Mouse (Mus musculus) kidney, adult 2 months (tissue): ENCODE results near the gene Dusp1. TPM values are rescaled to one million over a fixed set of nuclear protein-coding genes. Genes with fewer than 3 reads are reported as not detected.
A peak's percentile ranks its signal among the peaks of the same experiment; 100 is the strongest.

ENCODE experiments used
- DNase-seq: peaks from one replicate; pipeline ENCODE4 v3.0.0; 2021
- H3K27ac ChIP-seq: fragments of 200-500 bp; 2 replicates; pipeline ENCODE4 v1.5.1; 2012; ENCODE audit warnings: low read depth, low read length, control low read depth, inconsistent platforms; ENCODE audit not compliant: insufficient read depth
- H3K27me3 ChIP-seq: fragments of 200-500 bp; replicated peaks from 2 replicates; pipeline ENCODE4 v1.6.1; 2012; ENCODE audit warnings: mild to moderate bottlenecking, moderate library complexity, low read length, inconsistent platforms; ENCODE audit not compliant: control insufficient read depth, insufficient read depth
- H3K36me3 ChIP-seq: fragments of 200-500 bp; 2 replicates; pipeline ENCODE4 v1.6.1; 2012; ENCODE audit warnings: mild to moderate bottlenecking, moderate library complexity, low read length, inconsistent platforms; ENCODE audit not compliant: control insufficient read depth, insufficient read depth
- H3K4me1 ChIP-seq: fragments of 200-500 bp; 2 replicates; pipeline ENCODE4 v1.6.1; 2011; ENCODE audit warnings: low read length; ENCODE audit not compliant: control insufficient read depth, insufficient read depth
- H3K4me3 ChIP-seq: fragments of 200-500 bp; 2 replicates; pipeline ENCODE4 v1.5.1; 2011; ENCODE audit warnings: mild to moderate bottlenecking, low read depth, low read length, control low read depth; ENCODE audit not compliant: insufficient read depth
- CTCF ChIP-seq: fragments of 200-500 bp; conservative IDR thresholded peaks from 2 replicates; pipeline ENCODE4 v1.5.1; 2011; ENCODE audit warnings: low read depth, mild to moderate bottlenecking, control low read depth, low read length, moderate library complexity, mixed read lengths; ENCODE audit not compliant: insufficient read depth, insufficient read length
- POLR2A ChIP-seq: fragments of 200-500 bp; IDR thresholded peaks from one replicate; pipeline ENCODE4 v1.6.1; 2011; ENCODE audit warnings: low read depth, low read length, control low read depth
- WGBS: fragments of 180-500 bp; shearing (Covaris S2); methylation state at CpG from one replicate; pipeline ENCODE4 v1.1.7; 2018; 5-methylcytosine and 5-hydroxymethylcytosine counted together
- polyA plus RNA-seq: library from polyadenylated mRNA; depleted of rRNA; stranded (reverse); fragments of >200 nt; gene quantifications from 2 replicates; pipeline ENCODE4 v1.2.3, GENCODE M21; 2012

Gene Dusp1
- polyA plus RNA-seq, 1 experiment = 52.4 TPM

DNA sequence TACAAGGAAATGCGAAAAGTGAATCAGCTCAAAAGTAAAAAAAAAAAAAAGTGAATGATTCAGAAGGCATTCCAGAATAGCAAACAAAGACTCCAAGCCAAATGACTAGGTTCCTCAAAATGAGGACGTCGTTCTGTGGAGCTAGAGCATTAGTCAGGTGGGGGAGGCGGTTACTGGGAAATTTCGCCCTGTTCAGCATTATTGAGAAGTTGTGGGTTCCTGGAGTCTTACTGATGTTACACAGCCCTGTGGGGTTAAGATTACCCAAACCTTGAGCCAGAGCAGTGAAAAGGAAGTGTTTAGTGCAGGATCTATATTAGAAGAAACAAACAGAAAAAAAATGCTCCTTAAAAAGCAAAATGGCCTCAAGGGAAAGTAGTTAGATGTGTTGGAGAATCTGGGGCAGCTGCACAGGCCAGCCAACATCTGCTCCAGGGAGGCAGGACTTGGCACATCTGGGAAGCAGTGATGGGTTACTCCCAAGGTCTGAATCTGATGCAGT, 28.0 kb downstream of the Dusp1 start:
- H3K4me1 ChIP-seq = peaks cover 2% of the 10 kb centered on the region; the same call in 1 of the 2 replicates
- no peak for DNase-seq
- H3K27me3 ChIP-seq = no peaks in the 10 kb centered on the region
- no peak overlapping the region for H3K4me3 ChIP-seq
- 71% methylated on average over 5 of the region's 5 CpGs for WGBS
- H3K27ac ChIP-seq = no peak overlapping the region
- H3K36me3 ChIP-seq = no peaks in the 10 kb centered on the region
- TF ChIP-seq POLR2A (no peak), CTCF (no peak)

DNA sequence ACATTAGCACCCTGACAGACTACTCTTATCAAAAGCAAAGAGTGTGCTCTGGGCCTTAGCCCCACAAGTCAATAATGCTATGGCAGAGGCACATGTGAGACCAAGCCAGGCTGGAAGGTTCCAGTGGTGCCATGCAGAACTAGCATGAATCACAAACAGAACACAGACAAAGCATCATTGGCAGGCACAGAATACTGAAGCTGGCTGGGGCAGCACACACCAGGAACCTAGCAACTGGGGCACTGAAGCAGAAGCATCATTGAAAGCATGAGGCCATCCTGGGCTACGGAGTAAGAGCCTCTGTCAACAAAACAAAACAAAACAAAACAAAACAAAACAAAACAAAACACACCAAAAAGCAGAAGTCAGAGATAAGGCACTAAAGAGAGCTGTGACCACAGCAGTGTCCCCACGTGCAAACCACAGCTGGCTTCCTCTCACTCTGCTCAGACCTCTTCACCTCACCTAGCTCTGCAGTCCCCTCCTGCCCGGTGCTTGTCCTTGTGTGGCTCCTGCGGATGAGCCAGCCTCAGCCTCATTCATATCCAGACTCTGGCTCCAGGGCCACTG, 29.4 kb downstream of the Dusp1 start:
- no peak for DNase-seq
- H3K36me3 ChIP-seq = no peaks in the 10 kb centered on the region
- no peak for TF ChIP-seq CTCF
- TF ChIP-seq POLR2A = no peak
- no peak overlapping the region for H3K27ac ChIP-seq
- 64% methylated on average over 4 of the region's 4 CpGs for whole genome bisulfite sequencing
- H3K4me1 ChIP-seq = peaks cover 2% of the 10 kb centered on the region; the same call in 1 of the 2 replicates
- H3K4me3 ChIP-seq = no peak overlapping the region
- H3K27me3 ChIP-seq = no peaks in the 10 kb centered on the region

DNA sequence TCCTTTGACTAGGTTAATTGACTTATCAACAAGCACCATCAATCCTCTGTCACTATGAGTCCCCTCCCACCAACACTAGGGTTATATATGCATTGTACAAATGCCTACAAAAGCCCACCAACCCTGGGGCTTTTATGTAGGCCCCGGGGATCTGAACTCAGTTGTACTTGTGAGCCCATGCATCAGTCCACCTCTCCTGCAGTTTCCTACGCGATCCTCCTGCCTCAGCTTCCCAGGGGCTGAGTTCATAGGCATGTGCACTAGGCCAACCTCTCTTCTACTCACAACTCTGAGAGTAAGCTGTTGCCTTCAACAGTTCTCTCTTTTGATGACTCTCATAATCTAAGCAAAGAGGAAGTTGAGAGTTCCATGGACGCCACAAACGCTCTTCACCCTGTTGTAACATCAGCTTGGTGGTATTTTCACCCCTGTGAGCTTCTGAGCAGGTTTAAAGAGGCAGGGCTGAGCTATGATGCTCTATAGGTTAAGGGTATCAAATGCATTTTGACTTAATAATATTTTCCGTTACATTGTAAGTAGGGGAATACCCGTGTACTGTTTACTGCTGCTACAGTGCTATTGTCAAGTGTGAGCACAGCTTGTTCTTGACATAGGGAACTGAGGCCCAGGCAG, 30.4 kb downstream of the Dusp1 start:
- H3K36me3 ChIP-seq = no peaks in the 10 kb centered on the region
- H3K27me3 ChIP-seq = no peaks in the 10 kb centered on the region
- no peak overlapping the region for H3K4me3 ChIP-seq
- no peak overlapping the region for H3K27ac ChIP-seq
- DNase-seq = no peak
- TF ChIP-seq POLR2A (no peak), CTCF (no peak)
- peaks cover 2% of the 10 kb centered on the region; the same call in 1 of the 2 replicates for H3K4me1 ChIP-seq
- 93% methylated on average over 7 of the region's 7 CpGs for WGBS

DNA sequence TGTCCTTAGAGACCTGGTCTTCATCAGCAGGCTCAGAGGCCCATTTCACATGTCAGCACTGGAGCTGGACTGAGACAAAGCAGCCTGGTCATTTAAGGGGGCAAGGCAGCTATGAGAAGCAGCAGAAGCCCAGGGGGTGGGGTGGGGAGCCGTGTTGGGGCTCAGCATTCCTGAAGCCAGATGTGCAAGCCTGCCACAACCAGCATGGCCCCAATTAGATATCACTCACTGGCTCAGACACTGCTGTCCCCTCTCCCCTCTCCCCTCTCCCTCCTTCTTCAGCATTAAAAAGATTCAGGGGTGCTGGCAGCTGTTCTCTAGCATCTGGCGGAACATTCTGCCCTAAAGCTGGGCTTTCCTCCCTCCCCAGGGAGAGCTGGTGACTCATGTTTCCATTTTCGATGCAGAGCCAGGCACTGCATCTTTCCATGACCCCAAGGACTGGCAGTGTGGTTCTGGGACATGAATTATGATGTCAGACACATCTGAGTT, 31.3 kb downstream of the Dusp1 start:
- Histone ChIP-seq H3K36me3 (no peaks in the 10 kb centered on the region), H3K4me3 (no peak overlapping the region), H3K4me1 (peaks cover 2% of the 10 kb centered on the region; the same call in 1 of the 2 replicates), H3K27me3 (no peaks in the 10 kb centered on the region), H3K27ac (peak overlapping the region; percentile 19; the same call in 1 of the 2 replicates)
- DNase-seq = peak; percentile 72
- TF ChIP-seq CTCF = no peak
- no peak for TF ChIP-seq POLR2A
- 53% methylated on average over 3 of the region's 3 CpGs for WGBS

DNA sequence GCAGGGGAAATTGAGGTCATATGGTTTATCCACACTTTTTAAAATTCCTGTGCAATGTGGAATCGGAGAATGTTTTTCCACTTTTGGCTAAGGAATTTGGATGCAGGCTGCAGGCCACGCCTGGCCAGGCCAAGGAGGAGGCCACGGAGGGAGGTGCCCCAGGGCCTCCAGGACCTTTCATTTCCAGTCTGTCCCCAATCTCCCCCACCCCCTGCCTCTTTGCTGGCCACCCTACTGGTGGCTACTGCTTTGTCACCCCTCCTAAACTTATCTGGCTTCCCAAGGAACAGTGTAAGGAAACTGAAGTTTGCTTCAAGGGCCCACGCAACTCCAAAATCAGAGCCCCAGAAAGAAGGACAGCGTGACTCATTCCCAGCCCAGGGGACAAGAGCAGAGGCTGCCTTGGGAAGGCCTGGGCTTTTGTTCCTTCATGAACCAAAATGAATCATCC, 32.1 kb downstream of the Dusp1 start:
- DNase-seq = peak; percentile 50
- Histone ChIP-seq H3K36me3 (no peaks in the 10 kb centered on the region), H3K27ac (peak overlapping the region; percentile 49), H3K4me1 (peaks cover 2% of the 10 kb centered on the region; the same call in 1 of the 2 replicates), H3K27me3 (no peaks in the 10 kb centered on the region), H3K4me3 (no peak overlapping the region)
- WGBS = 62% methylated on average over 5 of the region's 5 CpGs
- TF ChIP-seq CTCF (no peak), POLR2A (no peak)

DNA sequence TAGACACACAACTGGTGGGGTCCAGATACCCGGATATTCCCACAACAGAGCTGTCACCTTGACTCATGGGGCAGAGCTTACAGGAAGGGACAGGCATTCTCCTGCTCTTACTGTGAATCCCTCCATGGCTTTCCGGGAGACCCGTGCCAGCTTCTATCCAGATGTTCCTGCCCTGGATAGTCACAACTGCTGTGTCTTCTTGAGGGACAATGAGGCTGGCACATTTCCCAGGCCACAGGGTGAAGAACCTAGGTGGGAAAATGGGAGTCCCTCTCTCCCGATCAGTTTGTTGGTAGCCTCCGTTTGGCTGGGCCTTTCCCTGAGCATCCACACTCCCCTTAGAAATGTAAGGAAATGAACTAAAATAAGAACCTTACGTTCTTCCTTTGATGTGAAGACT, 33.2 kb downstream of the Dusp1 start:
- peaks cover 5% of the 10 kb centered on the region; the same call in 1 of the 2 replicates for H3K4me1 ChIP-seq
- no peak for DNase-seq
- no peak for TF ChIP-seq CTCF
- TF ChIP-seq POLR2A = no peak
- no peaks in the 10 kb centered on the region for H3K27me3 ChIP-seq
- H3K27ac ChIP-seq = no peak overlapping the region
- H3K4me3 ChIP-seq = no peak overlapping the region
- H3K36me3 ChIP-seq = no peaks in the 10 kb centered on the region
- WGBS = 79% methylated on average over 6 of the region's 6 CpGs

DNA sequence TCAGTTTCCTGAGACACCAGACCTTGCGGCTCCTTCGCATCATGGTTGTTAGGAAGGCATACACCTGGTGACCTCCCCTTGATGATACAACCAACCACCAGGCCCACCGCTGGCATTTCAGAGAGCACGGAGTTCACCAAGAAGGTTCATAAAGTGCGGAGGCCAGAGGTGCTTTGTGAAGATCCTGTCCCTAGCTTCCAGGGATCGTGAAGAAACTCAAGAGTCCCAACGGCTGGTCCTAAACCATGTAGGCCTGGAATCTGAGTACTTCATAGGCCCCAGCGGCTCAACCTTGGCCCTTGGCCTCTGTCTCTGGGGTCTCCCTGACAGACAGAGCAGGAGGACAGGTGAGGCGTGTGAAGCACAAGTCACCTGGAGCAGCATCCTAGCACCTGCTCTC, 34.6 kb downstream of the Dusp1 start:
- WGBS = 96% methylated on average over 9 of the region's 9 CpGs
- no peak for DNase-seq

More for the DNA sequence above, 34.6 kb downstream of the Dusp1 start:
- TF ChIP-seq POLR2A = no peak
- TF ChIP-seq CTCF = no peak
- Histone ChIP-seq H3K4me3 (no peak overlapping the region), H3K27me3 (no peaks in the 10 kb centered on the region), H3K4me1 (peaks cover 12% of the 10 kb centered on the region; the same call in 1 of the 2 replicates), H3K36me3 (no peaks in the 10 kb centered on the region), H3K27ac (no peak overlapping the region)
